Mouse (Mus musculus): ENCODE results near the gene Polk. TPM values are rescaled to one million over a fixed set of nuclear protein-coding genes. Genes with fewer than 3 reads are reported as not detected.

Polk gene
- polyA plus RNA-seq, 1 experiment from 2014 or later = 6.1 TPM

DNA sequence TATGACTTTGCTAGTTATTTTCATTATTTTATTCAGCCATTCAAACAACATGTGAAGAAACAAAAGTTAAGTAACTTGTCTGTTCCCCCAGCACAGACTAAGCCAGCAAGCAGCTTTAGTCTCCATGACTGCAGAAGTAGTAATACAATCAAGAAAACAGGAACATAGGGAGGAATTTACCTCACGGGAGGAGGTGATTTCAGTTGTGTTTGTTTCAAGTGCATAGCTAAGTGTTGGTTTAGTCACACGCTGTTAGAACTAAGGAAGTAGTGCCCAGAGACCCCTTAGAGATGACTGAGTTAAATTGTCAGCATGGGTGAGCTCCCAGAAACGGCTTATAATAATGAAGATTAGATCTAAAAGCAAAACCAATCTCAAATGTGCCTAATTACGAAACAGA, 5.6 kb upstream of the Polk start:
- H3K4me3 ChIP-seq = no peak overlapping the region
- 67% methylated on average over 4 of the region's 4 CpGs for WGBS
- no peaks in the 10 kb centered on the region for H3K27me3 ChIP-seq (replicated peaks)
- H3K4me1 ChIP-seq = peaks cover 25% of the 10 kb centered on the region
- H3K36me3 ChIP-seq = peaks cover 9% of the 10 kb centered on the region
- H3K9me3 ChIP-seq = no peaks in the 10 kb centered on the region
- no peak overlapping the region for H3K27ac ChIP-seq (replicated peaks)
- ATAC-seq (ENCODE audit: extremely low read depth, insufficient number of reproducible peaks, low FRiP score, low TSS enrichment) = no peak
- H3K4me2 ChIP-seq = no peak overlapping the region
- H3K9ac ChIP-seq = no peak overlapping the region

DNA sequence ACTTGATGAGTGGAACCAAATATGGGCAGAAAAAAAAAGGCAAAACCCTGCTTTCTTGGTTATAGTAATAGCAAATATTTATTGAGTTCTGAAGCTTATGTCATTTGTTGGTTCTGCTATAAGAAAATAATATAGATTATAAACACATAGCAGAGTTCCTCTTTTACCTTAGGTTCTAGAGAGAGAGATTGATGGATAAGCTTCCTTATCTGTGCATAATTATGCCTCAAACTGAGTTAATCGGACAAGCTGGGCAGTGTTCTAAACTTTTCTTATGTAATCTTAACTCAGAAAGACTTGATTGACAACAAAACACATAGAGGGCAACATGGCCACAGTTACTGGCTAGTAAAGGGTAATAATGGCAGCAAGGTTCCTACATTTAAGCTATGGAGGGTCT, 4.9 kb upstream of the Polk start:
- H3K27ac ChIP-seq (replicated peaks) = no peak overlapping the region
- H3K4me3 ChIP-seq = no peak overlapping the region
- H3K4me2 ChIP-seq = no peak overlapping the region
- ATAC-seq (ENCODE audit: extremely low read depth, insufficient number of reproducible peaks, low FRiP score, low TSS enrichment) = no peak
- H3K36me3 ChIP-seq = peaks cover 9% of the 10 kb centered on the region
- no peak overlapping the region for H3K9ac ChIP-seq
- 76% methylated on average over 1 of the region's 1 CpGs for WGBS
- peaks cover 25% of the 10 kb centered on the region for H3K4me1 ChIP-seq
- no peaks in the 10 kb centered on the region for H3K27me3 ChIP-seq (replicated peaks)
- no peaks in the 10 kb centered on the region for H3K9me3 ChIP-seq

DNA sequence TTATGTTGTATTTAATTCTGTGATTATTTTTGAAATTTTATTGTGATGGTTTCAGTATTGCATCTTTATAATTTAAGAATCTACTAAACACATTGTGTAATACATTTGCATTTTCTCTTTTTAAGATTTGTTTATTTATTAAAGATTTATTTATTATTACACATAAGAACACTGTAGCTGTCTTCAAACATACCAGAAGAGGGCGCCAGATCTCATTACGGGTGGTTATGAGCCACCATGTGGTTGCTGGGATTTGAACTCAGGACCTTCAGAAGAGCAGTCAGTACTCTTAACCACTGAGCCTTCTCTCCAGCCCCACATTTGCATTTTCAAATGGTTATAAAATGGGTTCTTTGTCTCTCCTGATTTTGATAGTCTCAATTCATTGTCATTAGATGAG, 2.1 kb upstream of the Polk start:
- H3K27ac ChIP-seq (replicated peaks) = no peak overlapping the region
- H3K4me3 ChIP-seq = peak overlapping the region; percentile 99; the same call in 1 of the 2 replicates
- H3K9me3 ChIP-seq = no peaks in the 10 kb centered on the region
- 55% methylated on average over 2 of the region's 2 CpGs for WGBS
- no peak for ATAC-seq (ENCODE audit: extremely low read depth, insufficient number of reproducible peaks, low FRiP score, low TSS enrichment)
- H3K4me1 ChIP-seq = peaks cover 29% of the 10 kb centered on the region
- H3K36me3 ChIP-seq = peaks cover 3% of the 10 kb centered on the region
- H3K9ac ChIP-seq = no peak overlapping the region
- peak overlapping the region; percentile 78; the same call in 1 of the 2 replicates for H3K4me2 ChIP-seq
- H3K27me3 ChIP-seq (replicated peaks) = no peaks in the 10 kb centered on the region

DNA sequence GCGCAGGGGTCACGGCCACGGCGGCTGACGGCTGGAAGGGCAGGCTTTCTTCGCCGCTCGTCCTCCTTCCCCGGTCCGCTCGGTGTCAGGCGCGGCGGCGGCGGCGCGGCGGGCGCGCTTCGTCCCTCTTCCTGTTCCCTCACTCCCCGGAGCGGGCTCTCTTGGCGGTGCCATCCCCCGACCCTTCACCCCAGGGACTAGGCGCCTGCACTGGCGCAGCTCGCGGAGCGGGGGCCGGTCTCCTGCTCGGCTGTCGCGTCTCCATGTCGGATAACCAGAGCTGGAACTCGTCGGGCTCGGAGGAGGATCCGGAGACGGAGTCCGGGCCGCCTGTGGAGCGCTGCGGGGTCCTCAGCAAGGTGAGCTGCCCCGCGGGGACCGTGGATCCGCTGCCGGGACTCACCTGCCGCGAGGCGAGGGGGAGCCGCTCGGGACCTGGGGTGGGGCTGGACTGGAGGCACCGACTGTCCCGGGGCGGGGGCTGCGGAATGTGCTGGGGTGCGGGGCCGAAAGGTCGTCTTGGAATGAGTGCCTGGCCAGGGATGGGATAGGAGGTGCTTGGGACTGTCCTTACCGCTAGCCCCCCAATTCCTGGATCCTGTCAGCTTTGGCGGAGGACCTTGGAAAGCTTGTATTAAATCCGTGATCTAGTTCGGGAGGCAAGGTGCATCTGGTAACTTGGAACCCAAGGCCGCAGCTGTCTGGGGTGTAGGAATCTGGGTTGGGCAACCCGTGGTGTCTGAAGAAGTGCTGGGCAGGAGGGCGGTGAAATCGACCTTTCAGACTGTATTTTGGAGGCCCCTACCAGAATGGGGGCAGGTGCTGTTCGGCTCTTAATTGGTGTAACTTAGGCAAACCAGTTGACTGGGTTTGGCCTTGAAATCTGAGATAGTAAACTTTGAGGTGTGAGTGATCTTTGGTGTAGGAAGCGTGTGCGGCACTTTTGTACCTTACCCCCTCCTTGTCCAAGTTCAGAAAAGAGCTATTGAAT, 817 bp upstream of the Polk start:
- no peaks in the 10 kb centered on the region for H3K9me3 ChIP-seq
- H3K9ac ChIP-seq = peak overlapping the region; percentile 97
- peak overlapping the region; percentile 78 for H3K4me2 ChIP-seq
- peak overlapping the region; percentile 99 for H3K4me3 ChIP-seq
- peak overlapping the region; percentile 96 for H3K27ac ChIP-seq (replicated peaks)
- no peaks in the 10 kb centered on the region for H3K27me3 ChIP-seq (replicated peaks)
- under 1% methylated on average over 64 of the region's 73 CpGs for WGBS
- peak; percentile 56 for ATAC-seq (ENCODE audit: extremely low read depth, insufficient number of reproducible peaks, low FRiP score, low TSS enrichment)
- H3K36me3 ChIP-seq = no peaks in the 10 kb centered on the region
- peaks cover 29% of the 10 kb centered on the region for H3K4me1 ChIP-seq

DNA sequence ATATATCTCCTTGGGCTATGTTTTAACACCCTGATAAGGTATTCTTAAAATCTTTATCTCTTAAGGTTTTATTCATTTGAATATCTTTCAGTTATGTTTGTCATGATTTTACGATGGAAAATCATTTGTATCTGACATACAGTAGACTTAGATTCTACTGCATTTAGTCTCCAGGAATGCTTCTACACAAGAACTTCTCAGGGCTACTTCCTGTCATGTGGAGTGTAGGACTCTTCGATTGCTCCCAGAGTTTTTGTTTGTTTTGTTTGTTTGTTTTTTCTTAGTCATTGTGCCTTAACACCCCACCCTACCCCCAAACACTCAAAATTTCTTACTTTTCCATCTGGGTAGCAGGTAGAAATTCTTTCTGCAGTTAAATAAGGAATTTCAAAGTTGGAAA, 998 bp downstream of the Polk start:
- WGBS = 20% methylated on average over 2 of the region's 2 CpGs
- no peaks in the 10 kb centered on the region for H3K36me3 ChIP-seq
- H3K27ac ChIP-seq (replicated peaks) = no peak overlapping the region
- peak overlapping the region; percentile 99 for H3K4me3 ChIP-seq
- H3K9me3 ChIP-seq = no peaks in the 10 kb centered on the region
- peaks cover 20% of the 10 kb centered on the region for H3K4me1 ChIP-seq
- peak overlapping the region; percentile 80; the same call in 1 of the 2 replicates for H3K9ac ChIP-seq
- no peak for ATAC-seq (ENCODE audit: extremely low read depth, insufficient number of reproducible peaks, low FRiP score, low TSS enrichment)
- peak overlapping the region; percentile 72 for H3K4me2 ChIP-seq
- H3K27me3 ChIP-seq (replicated peaks) = no peaks in the 10 kb centered on the region

DNA sequence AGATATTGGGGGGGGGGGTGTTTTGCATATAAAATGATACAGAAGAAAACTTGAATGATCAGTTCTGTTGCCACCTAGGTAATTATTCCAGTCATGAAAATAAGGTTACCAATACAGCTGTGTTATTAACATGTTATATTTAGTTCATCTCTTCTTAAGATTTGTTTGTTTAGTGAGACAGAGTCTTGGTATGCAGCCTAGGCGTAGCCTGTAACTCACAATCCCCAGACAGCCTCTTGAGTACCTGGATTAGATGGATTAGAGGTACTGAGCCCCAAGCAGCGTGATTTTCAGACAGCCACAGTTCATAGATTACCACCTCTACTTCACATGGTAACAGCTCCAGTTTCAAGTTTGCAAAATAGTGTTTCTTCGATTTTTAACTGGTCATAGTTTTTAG, 4.3 kb downstream of the Polk start:
- Histone ChIP-seq H3K9me3 (no peaks in the 10 kb centered on the region), H3K36me3 (no peaks in the 10 kb centered on the region), H3K4me1 (peaks cover 9% of the 10 kb centered on the region), H3K4me2 (no peak overlapping the region), H3K27ac (replicated peaks) (no peak overlapping the region), H3K27me3 (replicated peaks) (no peaks in the 10 kb centered on the region), H3K4me3 (no peak overlapping the region), H3K9ac (no peak overlapping the region)
- 73% methylated on average over 3 of the region's 3 CpGs for WGBS
- ATAC-seq (ENCODE audit: extremely low read depth, insufficient number of reproducible peaks, low FRiP score, low TSS enrichment) = no peak

DNA sequence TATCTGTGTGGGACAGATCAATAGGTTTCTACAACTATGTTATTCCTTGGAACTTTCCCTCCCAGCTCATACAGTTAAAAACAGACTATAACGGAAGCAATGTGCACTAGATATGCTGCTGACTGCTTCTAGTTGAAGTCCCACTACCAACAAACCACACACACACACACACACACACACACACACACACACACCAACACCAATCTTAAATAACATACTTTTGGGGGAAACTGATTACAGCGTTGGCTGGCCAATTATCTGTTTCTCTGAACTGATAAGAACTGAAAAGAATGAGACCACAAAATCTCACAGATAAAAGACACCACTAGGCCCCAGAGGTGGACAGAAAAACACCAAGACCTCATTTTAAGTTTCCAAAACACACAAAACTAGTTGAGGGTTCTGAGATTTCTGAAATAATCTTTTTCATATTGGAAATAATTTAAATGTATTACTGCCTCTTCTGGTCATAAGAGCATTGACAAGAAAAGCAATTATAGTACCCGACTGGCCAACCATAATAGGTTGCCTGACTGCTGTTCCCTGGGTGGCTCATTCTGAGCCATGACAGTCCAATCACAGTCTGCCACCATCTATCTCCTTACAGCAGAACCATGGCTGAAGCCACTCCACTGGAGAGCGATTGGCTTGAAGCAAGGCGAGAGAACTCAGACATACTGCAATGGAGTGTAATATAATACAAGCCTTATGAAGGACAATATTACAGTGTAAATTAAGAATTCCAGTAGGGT, 5.4 kb downstream of the Polk start:
- ATAC-seq (ENCODE audit: extremely low read depth, insufficient number of reproducible peaks, low FRiP score, low TSS enrichment) = no peak
- no peaks in the 10 kb centered on the region for H3K27me3 ChIP-seq (replicated peaks)
- 51% methylated on average over 5 of the region's 5 CpGs for WGBS
- peaks cover 11% of the 10 kb centered on the region for H3K4me1 ChIP-seq
- H3K4me2 ChIP-seq = no peak overlapping the region
- H3K9me3 ChIP-seq = no peaks in the 10 kb centered on the region
- no peak overlapping the region for H3K9ac ChIP-seq
- H3K27ac ChIP-seq (replicated peaks) = no peak overlapping the region
- H3K36me3 ChIP-seq = no peaks in the 10 kb centered on the region
- H3K4me3 ChIP-seq = no peak overlapping the region

DNA sequence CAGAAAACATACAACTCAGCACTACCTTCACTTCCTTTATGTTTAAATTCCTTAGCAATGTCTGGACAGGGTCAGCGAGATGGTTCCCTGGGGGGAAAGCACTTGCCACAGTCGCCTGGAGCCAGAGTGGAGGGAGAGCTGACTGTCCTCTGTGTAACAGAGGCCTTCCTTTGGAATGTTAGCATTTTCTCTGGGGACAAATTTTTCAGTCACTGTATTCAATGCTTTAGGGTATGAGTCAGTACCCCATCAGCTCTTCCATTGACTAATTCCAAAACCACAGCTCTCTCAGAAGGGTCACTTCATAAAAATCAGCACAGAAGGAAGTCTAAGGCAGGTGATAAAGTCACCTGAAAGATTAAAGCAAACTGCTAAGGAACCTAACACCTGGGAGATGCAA, 8.6 kb downstream of the Polk start:
- H3K9me3 ChIP-seq = no peaks in the 10 kb centered on the region; the same call in 1 of the 2 replicates
- no peak overlapping the region for H3K27ac ChIP-seq (replicated peaks)
- 60% methylated on average over 2 of the region's 2 CpGs for WGBS
- no peak overlapping the region for H3K4me3 ChIP-seq
- no peak overlapping the region for H3K4me2 ChIP-seq
- no peaks in the 10 kb centered on the region for H3K27me3 ChIP-seq (replicated peaks)
- peaks cover 14% of the 10 kb centered on the region for H3K36me3 ChIP-seq
- ATAC-seq (ENCODE audit: extremely low read depth, insufficient number of reproducible peaks, low FRiP score, low TSS enrichment) = no peak
- H3K4me1 ChIP-seq = peaks cover 12% of the 10 kb centered on the region; the same call in 1 of the 2 replicates
- H3K9ac ChIP-seq = no peak overlapping the region

DNA sequence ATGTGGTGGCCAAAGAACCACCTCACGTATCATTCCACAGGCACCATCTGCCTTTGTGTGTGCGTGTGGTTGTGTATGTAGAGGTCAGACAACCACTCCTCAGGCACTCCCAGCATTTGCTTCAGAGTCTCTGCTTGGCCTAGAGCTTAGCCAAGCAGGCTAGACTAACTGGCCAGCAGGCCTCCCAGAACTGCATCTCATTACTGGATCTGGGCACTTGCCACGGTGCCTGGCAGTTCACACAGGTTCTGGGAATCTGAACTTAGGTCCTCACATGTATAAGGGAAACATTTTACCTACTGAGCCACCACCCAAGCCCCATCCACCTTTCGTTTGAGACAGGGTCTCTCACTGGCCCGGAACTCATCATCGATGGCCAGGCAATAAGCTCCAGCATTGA, 10.2 kb downstream of the Polk start:
- 91% methylated on average over 6 of the region's 6 CpGs for WGBS
- no peaks in the 10 kb centered on the region; the same call in 1 of the 2 replicates for H3K9me3 ChIP-seq
- no peak overlapping the region for H3K27ac ChIP-seq (replicated peaks)
- H3K4me1 ChIP-seq = peaks cover 12% of the 10 kb centered on the region; the same call in 1 of the 2 replicates
- H3K4me3 ChIP-seq = no peak overlapping the region
- H3K36me3 ChIP-seq = peaks cover 17% of the 10 kb centered on the region
- no peak for ATAC-seq (ENCODE audit: extremely low read depth, insufficient number of reproducible peaks, low FRiP score, low TSS enrichment)
- no peak overlapping the region for H3K4me2 ChIP-seq
- H3K9ac ChIP-seq = no peak overlapping the region
- no peaks in the 10 kb centered on the region for H3K27me3 ChIP-seq (replicated peaks)

DNA sequence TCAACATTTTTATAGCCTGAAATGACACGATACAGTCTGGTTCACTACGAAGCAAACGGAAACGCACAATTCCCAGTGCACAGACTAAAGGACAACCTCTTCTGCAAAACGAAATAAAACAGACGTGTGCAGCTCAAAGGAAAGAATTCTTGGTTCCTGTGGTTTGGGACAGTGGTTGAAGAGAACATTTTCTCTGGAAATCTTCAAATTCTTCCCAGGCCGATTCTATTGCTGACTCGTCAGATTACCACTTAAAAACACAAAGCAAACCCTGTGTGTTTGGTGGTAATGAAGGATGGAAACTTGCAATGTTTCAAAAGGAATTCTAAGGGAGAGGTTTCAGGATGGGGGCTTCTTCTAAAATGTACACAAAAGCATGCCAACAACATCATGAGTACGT, 12.3 kb downstream of the Polk start:
- no peak overlapping the region for H3K4me3 ChIP-seq
- H3K4me2 ChIP-seq = no peak overlapping the region
- ATAC-seq (ENCODE audit: extremely low read depth, insufficient number of reproducible peaks, low FRiP score, low TSS enrichment) = no peak
- H3K9ac ChIP-seq = no peak overlapping the region
- WGBS = 87% methylated on average over 9 of the region's 9 CpGs
- no peaks in the 10 kb centered on the region for H3K27me3 ChIP-seq (replicated peaks)
- H3K27ac ChIP-seq (replicated peaks) = no peak overlapping the region
- peaks cover 12% of the 10 kb centered on the region; the same call in 1 of the 2 replicates for H3K4me1 ChIP-seq
- no peaks in the 10 kb centered on the region; the same call in 1 of the 2 replicates for H3K9me3 ChIP-seq
- H3K36me3 ChIP-seq = peaks cover 17% of the 10 kb centered on the region

DNA sequence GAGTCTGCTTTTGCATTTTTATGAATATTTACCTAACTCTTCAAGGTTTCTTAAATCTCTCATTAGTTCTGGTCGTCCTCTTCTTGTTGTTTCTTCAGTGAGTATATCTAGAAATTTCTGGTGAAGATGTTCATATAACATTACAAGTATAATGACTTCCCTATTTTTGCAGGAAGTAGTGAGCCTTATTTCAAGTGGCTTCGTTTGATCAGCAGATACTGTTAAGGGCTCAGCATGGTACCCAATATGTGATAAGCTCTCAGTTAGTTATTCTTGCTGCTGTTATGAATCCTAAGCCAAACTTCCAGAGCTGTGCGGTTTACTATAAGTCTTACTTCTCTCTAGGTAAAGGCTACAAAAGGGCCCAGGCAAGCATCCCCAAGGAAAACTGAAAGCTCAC, 12.8 kb downstream of the Polk start:
- Histone ChIP-seq H3K9me3 (no peaks in the 10 kb centered on the region; the same call in 1 of the 2 replicates), H3K36me3 (peaks cover 17% of the 10 kb centered on the region), H3K4me2 (no peak overlapping the region), H3K9ac (no peak overlapping the region), H3K27me3 (replicated peaks) (no peaks in the 10 kb centered on the region), H3K27ac (replicated peaks) (no peak overlapping the region), H3K4me3 (no peak overlapping the region), H3K4me1 (peaks cover 12% of the 10 kb centered on the region; the same call in 1 of the 2 replicates)
- 83% methylated on average over 3 of the region's 3 CpGs for WGBS
- ATAC-seq (ENCODE audit: extremely low read depth, insufficient number of reproducible peaks, low FRiP score, low TSS enrichment) = no peak
